Mouse (Mus musculus): ENCODE data around the gene Krt83.
"Not testable (repeated sequence)": the region's sequence is repeated elsewhere in the genome, so short reads cannot be mapped to it uniquely, and the experiment has no call there.

The Krt83 gene

DNA sequence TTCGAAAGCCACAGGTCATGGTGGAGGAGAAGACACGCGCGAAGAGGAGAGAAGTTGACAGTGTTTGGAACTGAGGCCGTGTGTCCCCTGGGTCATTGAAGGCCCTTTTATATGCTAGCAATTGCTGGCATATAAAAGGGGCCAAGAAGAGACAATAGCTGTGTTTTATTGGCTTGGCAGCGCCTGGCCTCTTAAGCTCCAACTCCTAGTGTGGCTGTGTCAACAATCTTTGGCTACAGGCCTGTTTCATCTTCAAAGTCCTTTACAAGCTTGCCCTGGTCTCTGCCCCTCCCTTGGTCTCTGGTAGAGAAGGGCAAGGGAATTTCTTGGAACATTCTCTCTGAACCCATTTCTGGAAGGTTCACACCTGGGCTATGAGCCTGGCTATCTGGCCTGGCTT is at the start of gene Krt83:
Gene Krt83, minus strand, starts transcription at position 82 of the 400 bp plus-strand sequence.
- DNase-seq (ENCODE audit: low spot score in 2 of 2), result no peak

DNA sequence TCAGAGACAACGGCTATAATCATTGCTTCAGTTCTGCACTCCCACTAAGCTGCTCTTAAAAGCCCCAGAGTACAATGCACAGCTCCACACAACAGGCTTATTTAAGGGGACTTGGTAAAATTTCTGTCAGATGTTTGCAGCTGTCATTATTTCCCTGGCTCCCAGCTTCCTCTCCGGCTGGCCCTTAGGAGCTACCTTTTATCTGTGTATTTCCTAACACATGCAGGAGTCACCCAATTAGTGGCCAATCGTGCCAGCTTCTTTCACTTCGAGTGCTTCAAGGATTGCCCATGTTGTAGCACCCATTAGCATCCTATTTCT is 47.2 kb upstream of the Krt83 start:
- no peak for DNase-seq (ENCODE audit: low spot score in 2 of 2)

DNA sequence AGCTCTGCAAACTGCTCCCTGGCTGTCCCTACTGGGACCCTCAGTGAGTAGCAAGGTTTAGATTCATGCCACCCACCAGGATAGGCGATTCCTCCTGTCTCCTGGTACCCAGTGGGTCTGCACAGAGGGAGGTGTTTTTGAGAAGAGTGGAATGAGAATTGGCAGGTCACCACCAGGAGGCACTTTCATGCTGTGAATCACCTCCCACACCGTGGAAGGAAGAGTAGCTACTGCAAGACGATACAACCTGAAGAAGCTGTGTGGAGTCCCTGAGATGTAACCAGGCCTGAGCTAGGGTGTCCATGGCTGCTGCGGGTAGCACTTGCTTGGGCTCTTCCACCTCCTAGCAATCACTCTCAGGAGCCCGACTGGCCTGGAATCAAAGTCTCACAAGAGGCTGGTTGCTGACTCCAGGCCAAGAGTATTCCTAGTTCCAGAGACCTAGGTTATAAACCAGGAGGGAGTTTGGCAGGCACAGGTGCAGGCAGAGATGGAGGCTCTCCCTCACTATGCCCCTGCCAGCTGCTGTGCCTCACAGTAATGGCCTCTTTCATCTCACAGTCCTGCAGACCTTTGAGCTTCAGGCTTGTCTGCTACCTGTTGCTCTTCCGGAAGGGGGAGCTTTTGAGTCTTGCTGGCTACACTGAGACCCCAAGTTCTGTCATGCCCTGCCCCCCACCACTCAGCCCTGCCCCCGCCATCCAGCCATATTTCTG is 46.7 kb upstream of the Krt83 start:
- DNase-seq (ENCODE audit: low spot score in 2 of 2), result no peak

DNA sequence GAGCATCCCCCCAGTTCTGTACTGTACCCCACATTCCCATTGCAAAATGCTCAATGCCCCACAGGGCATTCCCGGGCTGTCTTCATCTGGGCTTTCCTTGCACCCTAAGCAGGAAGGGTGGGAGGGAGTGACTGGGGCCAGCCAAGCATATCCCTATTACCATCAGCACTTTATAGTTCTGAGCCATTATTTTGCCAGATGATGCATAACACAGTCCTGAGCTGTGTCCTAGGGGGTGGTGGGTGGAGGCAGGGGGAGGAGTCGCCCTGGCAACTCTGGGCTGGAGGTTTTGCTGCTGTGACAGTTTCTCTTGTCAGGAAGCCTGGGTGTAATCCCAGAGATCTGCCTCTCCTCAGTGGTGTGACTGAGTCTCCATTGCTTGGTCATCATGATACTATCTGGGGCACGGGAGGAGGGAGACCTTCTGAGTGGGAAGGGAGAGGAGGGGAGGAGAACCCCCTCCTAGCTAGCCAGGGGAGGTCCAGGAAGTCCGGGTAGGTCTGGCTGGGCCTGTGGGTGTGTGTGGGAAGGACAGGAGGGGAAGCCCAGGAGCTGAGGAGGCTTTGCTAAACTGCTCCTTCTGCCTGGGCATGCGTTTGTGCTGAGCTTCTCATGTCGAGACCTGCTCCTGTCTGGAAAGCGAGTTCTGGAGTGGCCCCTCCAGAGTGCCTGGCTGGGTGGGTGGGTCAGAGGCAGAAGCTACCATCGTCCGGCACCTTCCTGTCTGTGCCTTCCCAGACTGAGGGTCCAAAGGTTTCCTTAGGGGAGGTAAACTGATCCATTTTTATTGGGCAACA is 44.9 kb upstream of the Krt83 start:
- no peak for DNase-seq (ENCODE audit: low spot score in 2 of 2)

DNA sequence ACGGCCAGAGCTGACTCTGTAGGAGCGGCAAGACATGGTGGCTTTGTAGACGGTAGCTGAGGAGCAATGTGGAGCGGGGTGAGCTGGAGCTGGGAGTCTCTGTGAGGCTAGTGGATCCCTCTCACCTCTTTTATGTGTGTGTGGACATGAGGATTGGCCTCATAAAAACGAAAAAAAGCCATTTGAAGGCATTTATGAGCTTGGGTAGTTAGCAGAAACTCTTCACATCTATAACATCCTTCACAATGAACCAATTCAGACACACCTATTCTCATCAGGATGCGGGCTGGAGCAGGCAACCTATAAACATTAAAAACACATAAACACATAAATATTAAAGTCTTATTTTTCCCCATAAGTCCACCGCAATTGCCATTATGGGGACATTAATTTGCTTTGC is 41.4 kb upstream of the Krt83 start, which contains the start of gene Krt84:
Gene Krt84, minus strand, starts transcription at position 101 of the 400 bp plus-strand sequence.
- DNase-seq (ENCODE audit: low spot score in 2 of 2), result no peak

DNA sequence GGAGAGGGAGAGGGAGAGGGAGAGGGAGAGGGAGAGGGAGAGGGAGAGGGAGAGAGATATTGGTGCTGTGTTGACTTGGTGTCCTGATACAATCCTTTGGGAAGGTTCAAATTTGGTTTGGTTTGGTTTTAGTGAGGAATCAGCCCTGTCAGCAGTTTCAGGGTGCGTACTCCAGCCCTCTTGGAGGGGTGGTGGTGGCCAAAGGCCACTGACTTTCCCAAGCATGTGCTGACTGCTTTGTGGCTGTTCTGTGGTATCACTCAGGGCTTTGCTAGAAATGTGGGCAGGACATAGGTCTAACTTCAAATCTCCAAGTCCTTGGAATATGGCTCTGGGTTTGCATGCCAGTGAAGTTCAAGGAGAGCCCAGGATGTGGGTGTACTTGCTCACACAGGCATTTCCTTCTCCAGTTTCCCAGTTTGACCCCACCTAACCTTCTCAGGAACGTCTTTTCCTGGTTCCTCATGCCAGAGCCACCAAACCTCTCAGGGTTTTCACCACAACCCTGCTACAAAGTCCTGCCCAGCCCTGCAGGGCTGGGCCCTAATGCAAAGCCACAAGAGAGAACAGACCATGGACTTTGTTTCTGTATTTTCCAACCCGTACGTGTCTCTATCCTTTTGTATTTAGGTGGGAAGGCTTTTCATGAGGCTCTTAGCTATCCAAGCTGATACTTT is 31.4 kb upstream of the Krt83 start:
- DNase-seq (ENCODE audit: low spot score in 2 of 2), result no peak

DNA sequence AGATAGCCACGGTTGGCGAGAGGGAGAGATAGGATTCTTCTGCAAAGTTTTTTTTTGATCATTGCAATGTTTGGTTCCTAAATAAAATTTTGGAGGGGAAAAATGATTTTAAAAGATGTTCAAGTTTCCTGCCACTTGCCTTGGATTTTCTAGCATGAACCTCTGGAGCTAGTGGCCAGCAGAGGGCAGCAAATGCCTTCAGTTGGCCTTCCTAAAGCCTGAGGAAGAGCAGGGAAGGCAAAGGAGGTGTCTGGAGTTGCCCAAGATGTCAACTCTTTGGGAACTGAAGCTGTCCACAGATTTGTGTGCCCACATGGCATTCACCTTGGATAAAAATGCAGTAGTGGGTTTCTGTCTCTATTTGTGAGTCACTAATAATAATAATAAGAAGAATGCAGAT is 28.5 kb upstream of the Krt83 start:
- DNase-seq (ENCODE audit: low spot score in 2 of 2), result peak; percentile 39 to 75

DNA sequence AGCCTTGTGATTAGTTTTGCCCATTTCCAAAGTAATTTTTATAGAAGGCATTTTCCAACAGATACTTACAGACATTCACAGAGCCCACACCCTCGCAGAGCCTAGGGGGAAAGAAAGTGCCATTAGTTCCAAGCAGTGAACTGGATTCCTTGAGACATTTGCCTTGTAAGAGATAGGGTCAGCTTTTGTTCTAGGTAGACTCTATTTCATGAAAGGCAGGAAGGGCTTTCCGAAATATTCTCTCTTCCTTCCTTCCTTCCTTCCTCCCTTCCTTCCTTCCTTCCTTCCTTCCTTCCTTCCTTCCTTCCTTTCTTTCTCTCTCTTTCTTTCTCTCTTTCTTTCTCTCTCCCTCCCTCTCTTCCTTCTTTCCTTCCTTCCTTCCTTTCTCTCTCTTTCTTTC is 25.8 kb upstream of the Krt83 start, which contains the start of gene Gm49425:
Gene Gm49425, minus strand, starts transcription at position 101 of the 400 bp plus-strand sequence.
- not testable (repeated sequence) for DNase-seq (ENCODE audit: low spot score in 2 of 2)

DNA sequence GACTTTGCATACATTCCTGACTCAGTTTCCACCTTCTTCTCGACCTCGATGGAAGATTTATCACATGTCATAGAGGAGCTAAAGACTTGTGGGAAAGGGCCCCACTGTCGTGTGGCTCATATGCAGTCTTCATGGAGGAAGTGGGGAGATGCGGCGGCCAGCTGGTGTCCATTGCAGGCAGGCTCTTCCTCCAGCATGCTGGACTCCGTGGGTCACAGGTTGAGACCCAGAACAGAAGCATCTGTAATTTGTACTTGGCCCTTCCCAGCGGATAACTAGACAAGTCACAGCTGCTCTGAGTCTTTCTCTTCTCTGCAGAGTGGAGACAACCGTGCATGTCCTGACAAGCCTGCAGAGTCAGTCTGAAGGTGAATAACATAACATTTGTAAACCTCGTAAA is 16.9 kb upstream of the Krt83 start:
- DNase-seq (ENCODE audit: low spot score in 2 of 2), result no peak

DNA sequence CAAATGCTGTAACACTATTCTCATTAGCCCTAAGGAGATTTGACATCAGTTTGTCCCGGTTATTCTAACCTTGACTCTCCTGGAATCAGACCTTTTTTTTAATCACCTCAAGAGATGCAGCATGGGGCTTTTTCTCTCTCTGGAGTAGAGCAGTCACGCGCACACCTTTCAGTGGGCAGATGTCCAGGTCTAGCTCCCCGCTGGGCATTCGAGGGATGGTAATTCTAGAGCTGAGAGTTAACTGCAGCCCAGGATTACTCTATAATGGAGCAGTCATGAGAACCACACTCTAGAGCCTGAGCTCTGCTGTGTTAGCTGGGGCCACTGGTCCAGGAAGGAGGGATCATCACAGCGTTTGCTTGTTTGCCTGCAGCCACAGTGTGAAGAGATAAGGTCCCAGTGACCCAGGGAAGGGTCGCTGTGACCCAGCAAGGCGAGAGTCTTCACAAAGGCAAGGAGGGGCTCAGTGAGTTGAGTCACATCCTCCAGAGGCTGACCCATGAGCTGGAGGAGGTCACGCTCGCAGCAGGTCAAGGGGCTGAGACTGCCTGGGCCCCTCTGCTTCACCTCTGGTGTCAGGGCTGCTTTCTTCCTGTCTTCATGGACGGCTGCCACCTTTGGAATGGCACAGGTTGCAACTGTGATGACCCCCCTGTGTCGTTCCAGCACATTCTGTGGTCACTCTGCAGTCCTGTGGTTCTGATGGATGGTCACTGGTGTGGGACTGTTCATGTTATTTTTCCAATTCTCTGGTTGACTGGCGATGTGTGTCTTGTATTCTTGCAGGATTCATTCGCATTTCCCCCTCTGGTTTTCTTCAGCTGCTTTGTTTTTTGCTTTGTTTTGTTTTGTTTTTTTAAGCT is 15.8 kb upstream of the Krt83 start:
- no peak for DNase-seq (ENCODE audit: low spot score in 2 of 2)

DNA sequence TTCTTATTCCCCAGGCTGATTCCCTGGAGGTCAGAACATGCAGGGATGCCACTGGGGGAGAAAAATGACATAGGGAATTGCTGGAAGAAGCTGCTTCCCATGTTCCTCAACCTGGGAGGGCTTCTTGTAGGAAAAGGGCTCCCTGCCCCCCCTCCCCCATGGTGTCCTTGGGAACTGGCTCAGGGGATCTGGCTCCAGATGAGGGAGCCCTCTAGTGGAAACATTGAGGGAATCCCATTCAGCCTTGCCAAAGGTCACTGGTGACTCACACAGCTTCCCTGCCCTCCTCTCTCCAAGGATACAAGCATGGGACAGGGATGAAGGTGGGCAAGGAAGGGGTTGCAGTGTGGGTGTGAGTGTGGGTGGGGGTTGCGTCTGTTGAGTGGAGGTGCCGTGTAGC is 5.9 kb upstream of the Krt83 start:
- no peak for DNase-seq (ENCODE audit: low spot score in 2 of 2)

DNA sequence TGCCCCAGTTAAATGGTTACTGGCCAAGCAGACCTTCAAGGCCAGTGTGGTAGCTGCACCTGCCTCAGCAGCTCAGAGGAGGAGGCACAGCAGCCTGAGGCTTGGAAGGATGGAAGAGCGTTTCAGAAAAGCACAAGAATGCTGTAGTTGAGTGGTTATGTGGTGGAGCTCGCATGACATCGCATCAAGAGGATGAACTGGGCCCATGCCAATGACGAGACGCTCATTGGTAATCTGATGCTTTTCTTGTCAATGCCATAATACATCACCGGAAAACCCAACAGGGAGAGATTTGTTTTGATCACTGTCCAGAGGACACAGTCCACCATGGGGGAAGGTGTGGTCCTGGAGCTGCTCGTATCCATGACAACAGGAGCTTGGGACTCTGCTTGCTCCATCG is 4.0 kb upstream of the Krt83 start:
- DNase-seq (ENCODE audit: low spot score in 2 of 2), result no peak

DNA sequence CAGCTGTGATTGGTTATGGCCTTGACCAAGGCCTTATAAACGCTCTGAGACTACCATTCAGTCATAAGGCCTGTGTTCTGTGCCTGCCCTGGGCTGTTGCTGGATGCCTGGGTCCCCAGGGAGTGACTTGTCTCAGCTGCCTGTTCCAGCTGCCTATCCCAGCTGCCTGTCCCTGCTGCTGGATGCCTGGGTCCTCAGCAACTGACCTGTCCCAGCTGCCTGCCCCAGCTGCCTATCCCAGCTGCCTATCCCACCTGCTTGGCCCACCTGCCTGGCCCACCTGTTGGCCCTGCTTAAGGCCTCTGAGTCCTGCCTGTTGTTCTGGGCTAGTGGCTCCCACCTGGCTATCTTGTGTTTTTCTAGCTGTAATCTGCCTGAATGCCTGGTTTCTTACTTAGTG is 2.9 kb upstream of the Krt83 start:
- DNase-seq (ENCODE audit: low spot score in 2 of 2), result no peak

DNA sequence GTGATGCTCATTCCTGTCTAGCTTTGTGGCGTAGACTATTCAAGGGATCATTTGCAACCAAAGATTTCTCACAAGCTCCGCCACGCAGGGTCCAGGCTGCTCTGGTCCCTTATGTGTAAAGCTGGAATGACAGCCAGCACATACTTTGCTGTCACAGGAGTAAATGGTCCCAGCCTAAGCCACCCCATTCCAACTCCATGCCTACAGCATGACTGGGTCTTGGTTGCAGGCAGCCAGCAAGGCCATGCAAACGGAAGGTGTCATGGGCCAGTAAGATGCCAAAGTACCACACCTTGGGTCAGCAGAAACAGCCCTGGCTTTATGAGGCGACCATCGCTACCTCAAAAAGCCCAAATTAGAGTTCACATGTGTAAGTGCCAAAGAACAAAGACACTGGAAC is 2.4 kb upstream of the Krt83 start:
- no peak for DNase-seq (ENCODE audit: low spot score in 2 of 2)

DNA sequence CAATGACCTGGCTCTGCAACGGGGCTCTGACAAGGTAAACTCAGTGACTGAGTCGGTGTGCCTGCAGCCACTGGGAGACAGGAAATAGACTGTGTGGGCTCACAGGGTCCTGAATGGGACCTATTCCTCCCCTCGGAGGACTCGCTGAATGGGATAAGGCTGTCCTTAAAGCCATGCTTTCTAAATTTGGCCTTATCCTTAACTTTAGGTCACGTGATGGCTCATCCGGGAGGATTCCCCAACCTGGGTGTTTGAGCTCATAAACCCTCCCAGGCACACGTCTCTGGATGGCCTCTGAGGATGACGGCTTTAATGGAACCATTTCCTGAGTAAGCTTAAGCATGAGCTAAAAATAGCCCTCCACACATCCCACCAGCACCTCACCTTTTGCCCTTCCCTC is 1.4 kb upstream of the Krt83 start:
- DNase-seq (ENCODE audit: low spot score in 2 of 2), result no peak

DNA sequence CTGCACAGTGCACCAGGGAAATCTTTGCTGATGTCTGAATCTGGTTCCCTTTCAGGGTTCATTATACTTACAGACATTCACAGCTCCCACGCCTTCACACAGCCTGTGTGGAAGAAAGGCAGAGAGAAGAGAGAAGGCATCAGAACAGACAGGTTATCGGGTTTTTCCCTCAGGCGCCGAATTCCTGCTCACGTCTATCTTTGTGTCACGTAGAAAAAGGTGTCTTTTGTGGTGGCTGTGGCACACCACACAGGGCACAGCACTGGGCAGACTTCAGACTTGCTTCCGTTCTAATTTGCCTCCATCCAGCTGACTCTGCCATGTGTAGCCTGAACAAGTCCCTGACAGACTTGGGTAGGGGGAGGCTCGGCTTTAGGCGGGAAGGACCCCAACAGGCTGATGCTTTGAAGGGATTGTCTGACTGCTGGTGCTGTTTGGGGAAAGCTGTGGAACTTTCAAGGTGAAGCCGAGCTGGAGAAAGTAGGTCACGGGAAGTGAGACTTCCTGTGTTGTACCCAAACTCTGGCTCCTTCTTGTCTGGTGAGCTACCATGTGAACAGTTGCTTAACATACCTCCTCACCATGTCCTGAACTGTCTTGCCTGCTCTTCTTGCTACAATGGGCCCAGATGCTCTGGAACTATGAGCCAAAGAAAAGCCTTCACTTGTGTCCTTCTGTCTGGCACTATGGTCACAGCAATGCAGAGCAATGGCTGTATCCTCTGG is 5.2 kb downstream of the Krt83 start:
- DNase-seq (ENCODE audit: low spot score in 2 of 2), result no peak

DNA sequence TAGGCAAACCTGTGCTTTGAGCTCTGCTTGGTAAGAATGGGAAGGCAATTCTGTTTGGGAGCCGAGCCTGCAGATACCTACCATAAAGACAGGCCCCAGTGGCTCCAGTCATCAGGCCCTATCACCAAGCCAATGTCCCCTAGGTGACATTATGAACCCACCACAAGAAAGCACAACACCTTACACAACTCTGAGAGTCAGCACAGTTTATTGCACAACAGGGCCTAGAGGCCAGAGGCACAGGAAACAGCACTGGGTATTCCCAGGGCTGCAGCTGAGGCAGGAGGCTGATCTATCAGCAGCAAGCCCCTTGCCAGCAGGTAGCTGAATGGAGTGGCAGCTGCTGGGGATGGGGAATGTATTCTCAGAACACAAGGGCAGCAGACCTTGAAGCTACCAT is 6.4 kb downstream of the Krt83 start:
- DNase-seq (ENCODE audit: low spot score in 2 of 2), result no peak

DNA sequence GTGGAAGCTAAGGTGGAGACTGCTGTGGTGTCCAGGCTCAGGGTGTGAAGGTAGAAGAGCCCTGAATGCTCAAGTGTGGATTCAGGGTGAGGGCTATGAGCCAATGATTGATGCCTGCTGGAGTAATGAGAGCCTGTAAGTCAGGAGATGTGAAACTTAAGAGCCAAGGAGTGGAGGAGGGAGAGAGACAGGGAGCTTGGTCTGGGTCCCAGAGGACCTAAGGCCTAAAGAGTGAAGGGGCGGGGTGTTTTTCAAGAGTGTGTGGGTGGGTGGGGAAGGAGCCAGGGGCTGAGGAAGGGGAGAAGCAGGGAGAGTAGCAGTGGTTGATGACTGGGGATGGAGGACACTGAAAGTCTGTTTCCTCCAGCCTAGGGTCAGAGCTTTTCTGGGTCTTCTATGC is 7.7 kb downstream of the Krt83 start:
- no peak for DNase-seq (ENCODE audit: low spot score in 2 of 2)

DNA sequence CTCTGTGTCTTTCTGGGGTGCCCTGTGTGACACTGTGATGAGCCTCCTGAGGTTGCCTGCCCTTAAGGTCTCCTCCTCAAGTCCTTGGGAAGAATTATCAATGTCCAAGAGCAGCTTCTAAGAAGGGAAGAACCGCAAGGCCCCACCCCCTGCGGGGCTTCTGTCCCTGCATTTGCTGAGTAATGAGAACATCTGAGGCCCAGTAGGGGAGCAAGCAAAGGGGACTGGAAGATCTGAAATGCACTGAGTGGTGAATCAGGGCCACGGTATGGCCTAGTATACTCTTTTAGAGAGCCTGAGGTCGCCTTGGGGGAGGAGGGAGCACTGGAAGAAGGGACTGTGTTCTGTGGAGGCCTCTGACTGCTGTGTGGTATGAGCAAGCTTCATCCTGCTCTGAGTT is 9.3 kb downstream of the Krt83 start:
- DNase-seq (ENCODE audit: low spot score in 2 of 2), result no peak

DNA sequence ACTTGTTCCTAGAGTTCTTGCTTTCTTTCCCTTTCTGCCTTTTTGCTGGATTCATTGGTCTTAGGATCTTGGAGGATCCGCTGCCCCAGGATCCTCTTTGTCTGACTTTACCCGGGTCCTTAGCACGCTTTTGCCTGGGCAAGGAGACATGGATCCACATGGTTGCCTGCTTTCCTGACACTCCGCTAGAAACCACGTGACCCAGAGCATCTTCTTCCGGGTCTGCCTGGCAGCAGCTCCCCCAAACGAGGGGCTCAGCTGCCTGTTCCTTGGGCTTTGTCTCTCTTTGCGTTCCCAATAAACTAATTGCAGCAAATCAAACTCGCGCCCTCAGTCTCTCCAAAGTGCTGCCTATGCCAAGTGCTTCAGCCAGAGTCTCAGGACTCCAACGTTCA is 11.6 kb downstream of the Krt83 start:
- no peak for DNase-seq (ENCODE audit: low spot score in 2 of 2)

DNA sequence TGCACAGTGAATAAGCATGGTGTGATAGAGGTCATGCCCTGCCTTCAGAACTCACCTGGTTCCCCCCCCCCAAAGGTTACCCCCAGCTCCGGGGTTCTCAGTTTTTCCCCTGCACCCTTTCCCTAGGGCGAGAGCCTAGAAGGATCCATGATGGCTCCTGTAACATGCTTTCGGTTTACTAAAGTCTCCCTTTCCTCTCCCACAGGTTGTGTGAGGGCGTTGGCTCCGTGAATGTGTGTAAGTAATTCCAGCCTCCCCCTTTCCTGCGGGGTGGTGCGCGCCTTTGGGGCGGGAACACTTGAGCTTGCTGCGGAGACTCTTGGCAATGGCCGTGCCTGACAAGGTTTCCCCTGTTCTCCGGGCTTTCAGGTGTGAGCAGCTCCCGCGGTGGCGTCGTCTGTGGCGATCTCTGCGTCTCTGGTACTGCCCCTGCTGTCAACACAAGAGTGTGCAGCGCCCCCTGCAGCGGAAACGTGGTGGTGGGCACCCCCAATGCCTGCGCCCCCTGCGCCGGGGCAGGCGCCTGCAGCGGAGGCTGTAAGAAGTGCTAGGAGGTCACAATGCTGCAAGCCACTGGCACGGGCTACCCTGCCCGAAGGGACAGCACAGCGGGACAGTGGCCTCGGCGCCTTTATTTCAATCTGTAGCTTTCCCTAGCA is 12.2 kb downstream of the Krt83 start:
- DNase-seq (ENCODE audit: low spot score in 2 of 2), result peak in 1 of 2 experiments; percentile 50
